Mouse (Mus musculus) layer of hippocampus, adult 6 months (tissue): Measurements from ENCODE around the gene Olfr267. TPM values are rescaled to one million over a fixed set of nuclear protein-coding genes. Genes with fewer than 3 reads are reported as not detected.

Experiments
- long read RNA-seq, 2 experiments: library from polyadenylated mRNA; unstranded; transcript quantifications; one replicate each; pipeline ENCODE4 v2.0.0; 2019 to 2020
- polyA plus RNA-seq: library from polyadenylated mRNA; unstranded; fragments of <200 nt; fragmentation: Nextera tagmentation; gene quantifications from 2 replicates; pipeline ENCODE4 v1.2.3, GENCODE M21; 2021

Gene Olfr267
- polyA plus RNA-seq = not detected in 2 replicates
- long read RNA-seq, experiment 1 = 0 reads
- long read RNA-seq, experiment 2 = 0 reads

GRCm38 (mm10) chr4:58787616-58788015 is at the start of gene Olfr267:
TSS of gene Olfr267 (minus strand) at chr4:58787716.

Other genes with a start within 250 kb of the Olfr267 start
- 17.4 and 26.1 TPM in 2 replicates for gene Lpar1, start 233.8 kb downstream of the Olfr267 start, polyA plus RNA-seq
- 9.7 and 12.0 TPM in 2 replicates for gene Ecpas, start 125.0 kb upstream of the Olfr267 start, polyA plus RNA-seq
- 5.1 and 8.6 TPM in 2 replicates for gene Zkscan16, start 155.9 kb upstream of the Olfr267 start, polyA plus RNA-seq
- gene Ptgr1, start 199.4 kb upstream of the Olfr267 start, polyA plus RNA-seq = 2.3 and 2.8 TPM in 2 replicates
- 3.0 and 3.7 TPM in 2 replicates for gene Dnajc25, start 207.3 kb upstream of the Olfr267 start, polyA plus RNA-seq
- 1.0 and 1.9 TPM in 2 replicates for gene Gm20503, start 215.5 kb upstream of the Olfr267 start, polyA plus RNA-seq
- gene Gng10, start 247.4 kb upstream of the Olfr267 start, polyA plus RNA-seq = 190 and 221 TPM in 2 replicates